Mouse (Mus musculus) heart, embryonic 16.5 days (tissue): ENCODE measurements at regions not wholly inside any gene's neighbourhood (a gene's known extent, or its start where the extent isn't known, plus 50 kb on each side); places are given as distances from the start of the nearest gene placed in this dataset.

ENCODE experiments used
- ATAC-seq: fragments of 200-750 bp; cut with Nextera tagmentation; replicated peaks from 2 replicates; pipeline ENCODE4 v1.8.0; 2017; ENCODE audit warnings: moderate number of reproducible peaks; ENCODE audit not compliant: insufficient read depth, low FRiP score; ENCODE audit errors: extremely low read depth
- H3K27ac ChIP-seq: fragments of 300-500 bp; sonication (generic); 2 replicates; pipeline ENCODE4 v1.5.1; 2014; ENCODE audit warnings: mild to moderate bottlenecking, low read length, control low read depth, moderate library complexity
- H3K27me3 ChIP-seq: fragments of 300-500 bp; sonication (generic); 2 replicates; pipeline ENCODE4 v1.6.1; 2014; ENCODE audit warnings: low read length, mixed read lengths; ENCODE audit not compliant: control insufficient read depth, insufficient read depth
- H3K36me3 ChIP-seq: fragments of 300-500 bp; sonication (generic); 2 replicates; pipeline ENCODE4 v1.6.1; 2014; ENCODE audit not compliant: control insufficient read depth, insufficient read depth
- H3K4me1 ChIP-seq: fragments of 300-500 bp; sonication (generic); 2 replicates; pipeline ENCODE4 v1.6.1; 2014; ENCODE audit warnings: low read length, mixed read lengths; ENCODE audit not compliant: control insufficient read depth, insufficient read depth
- H3K4me2 ChIP-seq: fragments of 300-500 bp; sonication (generic); 2 replicates; pipeline ENCODE4 v1.6.1; 2014; ENCODE audit warnings: low read depth, mild to moderate bottlenecking, control low read depth, low read length
- H3K4me3 ChIP-seq: fragments of 300-500 bp; sonication (generic); 2 replicates; pipeline ENCODE4 v1.5.1; 2014; ENCODE audit warnings: mild to moderate bottlenecking, control low read depth, low read length
- H3K9ac ChIP-seq: fragments of 300-500 bp; sonication (generic); 2 replicates; pipeline ENCODE4 v1.6.1; 2014; ENCODE audit warnings: low read length, control low read depth
- H3K9me3 ChIP-seq: fragments of 300-500 bp; sonication (generic); replicated peaks from 2 replicates; pipeline ENCODE4 v1.6.1; 2016; ENCODE audit warnings: low read length; ENCODE audit not compliant: control insufficient read depth
- WGBS: fragments of 180-500 bp; shearing (Covaris S2); extraction: QIAGEN DNeasy Blood & Tissue Kit; methylation state at CpG from one replicate; pipeline ENCODE4 v1.1.7; 2014; 5-methylcytosine and 5-hydroxymethylcytosine counted together

DNA sequence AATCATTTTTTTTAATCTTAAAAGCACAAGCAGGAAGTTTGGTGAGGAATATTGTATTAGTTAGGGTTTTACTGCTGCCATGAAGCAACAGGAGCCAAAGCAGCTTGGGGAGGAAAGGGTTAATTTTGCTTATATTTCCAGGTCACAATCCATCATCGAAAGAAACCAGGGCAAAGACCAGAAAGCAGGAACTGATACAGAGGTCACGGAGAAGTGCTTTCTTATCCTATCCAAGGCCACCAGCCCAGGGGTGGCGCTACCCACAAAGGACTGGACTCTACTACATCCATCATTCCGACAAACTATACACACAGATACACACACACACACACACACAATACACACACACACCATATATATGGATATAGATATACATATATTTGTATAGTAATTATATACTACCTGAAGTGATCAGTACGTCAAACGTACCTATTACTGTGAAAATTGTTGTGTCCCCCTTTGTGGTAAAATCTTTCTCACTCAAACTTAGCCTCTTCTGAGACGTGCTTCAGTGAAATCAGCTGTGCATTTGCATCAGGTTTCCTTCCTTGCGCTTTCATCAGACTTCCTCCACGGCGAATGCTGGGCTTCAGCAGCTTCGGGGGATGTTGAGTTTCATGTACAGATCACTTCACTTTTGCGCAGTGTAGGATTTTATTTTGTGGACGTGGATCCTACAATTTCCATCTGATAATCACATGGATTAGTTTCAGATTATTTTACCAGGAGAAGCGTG, 148.6 kb upstream of the 4930583I09Rik start:
- H3K9ac ChIP-seq, result no peak overlapping the region
- no peaks in the 10 kb centered on the region for H3K36me3 ChIP-seq
- 63% methylated on average over 14 of the region's 14 CpGs for WGBS
- no peak overlapping the region for H3K4me2 ChIP-seq
- no peak overlapping the region for H3K4me3 ChIP-seq
- no peaks in the 10 kb centered on the region for H3K9me3 ChIP-seq
- H3K27me3 ChIP-seq, result no peaks in the 10 kb centered on the region
- no peak overlapping the region for H3K27ac ChIP-seq
- no peak for ATAC-seq
- no peaks in the 10 kb centered on the region for H3K4me1 ChIP-seq

- Histone ChIP-seq H3K9me3 (no peaks in the 10 kb centered on the region), H3K4me1 (no peaks in the 10 kb centered on the region), H3K27me3 (no peaks in the 10 kb centered on the region), H3K4me2 (no peak overlapping the region), H3K27ac (no peak overlapping the region), H3K9ac (no peak overlapping the region), H3K4me3 (no peak overlapping the region), H3K36me3 (no peaks in the 10 kb centered on the region)
- ATAC-seq, result no peak
- 86% methylated on average over 2 of the region's 2 CpGs for WGBS
Measured at GRCm38 (mm10) chr17:64983480-64983879, 147.6 kb upstream of the 4930583I09Rik start.

DNA sequence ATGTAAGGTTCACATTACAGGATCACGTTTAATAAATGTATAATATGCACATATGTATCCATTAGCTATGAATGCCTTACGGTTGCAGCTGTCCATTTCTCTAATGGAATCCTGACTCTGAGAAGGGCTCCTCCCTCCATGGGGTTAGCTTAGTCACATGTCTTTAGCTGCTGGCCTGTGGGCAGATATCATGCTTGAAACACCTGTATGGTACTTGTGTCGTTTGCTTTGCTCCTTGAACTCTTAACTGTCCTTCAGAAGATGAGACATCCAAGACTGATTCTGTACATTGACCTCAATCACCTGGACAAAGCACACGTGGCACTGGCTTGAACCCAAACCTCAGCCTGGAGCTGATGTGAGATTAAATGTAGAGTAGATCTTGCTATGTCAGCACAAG, 128.3 kb upstream of the 4930583I09Rik start:
- 76% methylated on average over 4 of the region's 4 CpGs for WGBS

GRCm38 (mm10) chr17:64961887-64962286, 126.0 kb upstream of the 4930583I09Rik start:
- ATAC-seq, result no peak
- H3K9me3 ChIP-seq, result no peaks in the 10 kb centered on the region
- H3K9ac ChIP-seq, result no peak overlapping the region
- H3K4me1 ChIP-seq, result no peaks in the 10 kb centered on the region
- no peaks in the 10 kb centered on the region for H3K27me3 ChIP-seq
- H3K4me2 ChIP-seq, result no peak overlapping the region
- no peak overlapping the region for H3K4me3 ChIP-seq
- no peaks in the 10 kb centered on the region for H3K36me3 ChIP-seq
- no peak overlapping the region for H3K27ac ChIP-seq
- 30% methylated on average over 2 of the region's 2 CpGs for WGBS

More for the DNA sequence above, 128.3 kb upstream of the 4930583I09Rik start:
- Histone ChIP-seq H3K9me3 (no peaks in the 10 kb centered on the region; the same call in 1 of the 2 replicates), H3K9ac (no peak overlapping the region), H3K4me3 (no peak overlapping the region), H3K36me3 (no peaks in the 10 kb centered on the region), H3K4me1 (no peaks in the 10 kb centered on the region), H3K4me2 (no peak overlapping the region), H3K27me3 (no peaks in the 10 kb centered on the region), H3K27ac (no peak overlapping the region)
- no peak for ATAC-seq

DNA sequence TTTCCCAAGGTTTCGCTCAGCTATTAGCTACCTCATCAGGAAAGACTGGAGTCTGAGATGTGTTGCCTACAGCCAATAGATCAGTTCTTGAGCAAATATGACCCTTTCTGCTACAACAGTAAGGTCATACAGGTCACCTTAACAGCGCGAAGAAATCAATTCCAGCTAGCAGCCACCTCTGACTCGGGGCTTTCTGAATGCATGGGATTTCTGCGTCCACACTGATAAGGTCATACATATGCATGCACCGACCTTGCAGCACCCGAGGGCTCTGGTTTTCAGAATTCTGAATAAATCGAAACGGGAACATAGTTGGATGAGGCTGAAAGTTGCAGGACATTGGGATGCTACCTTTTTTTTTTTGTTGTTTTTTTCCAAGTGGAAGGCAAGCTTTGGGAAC, 121.6 kb upstream of the 4930583I09Rik start:
- Histone ChIP-seq H3K9me3 (no peaks in the 10 kb centered on the region), H3K36me3 (no peaks in the 10 kb centered on the region), H3K27ac (no peak overlapping the region), H3K4me3 (no peak overlapping the region), H3K4me1 (0 out of 2 replicates have a peak, but pooled peaks cover 5% of the 10 kb centered on the region), H3K27me3 (no peaks in the 10 kb centered on the region), H3K4me2 (no peak overlapping the region), H3K9ac (no peak overlapping the region)
- WGBS, result 71% methylated on average over 9 of the region's 9 CpGs
- no peak for ATAC-seq

GRCm38 (mm10) chr17:64956506-64956905, 120.6 kb upstream of the 4930583I09Rik start:
- no peaks in the 10 kb centered on the region for H3K36me3 ChIP-seq
- no peak for ATAC-seq
- WGBS, result 52% methylated on average over 7 of the region's 7 CpGs
- no peak overlapping the region for H3K4me3 ChIP-seq
- no peak overlapping the region for H3K27ac ChIP-seq
- H3K27me3 ChIP-seq, result no peaks in the 10 kb centered on the region
- H3K9ac ChIP-seq, result no peak overlapping the region
- 0 out of 2 replicates have a peak, but pooled peaks cover 5% of the 10 kb centered on the region for H3K4me1 ChIP-seq
- H3K9me3 ChIP-seq, result no peaks in the 10 kb centered on the region
- no peak overlapping the region for H3K4me2 ChIP-seq

- WGBS, result 90% methylated on average over 7 of the region's 7 CpGs
- H3K4me3 ChIP-seq, result no peak overlapping the region
- no peaks in the 10 kb centered on the region for H3K9me3 ChIP-seq
- no peaks in the 10 kb centered on the region for H3K27me3 ChIP-seq
- no peaks in the 10 kb centered on the region for H3K36me3 ChIP-seq
- H3K9ac ChIP-seq, result no peak overlapping the region
- H3K4me2 ChIP-seq, result no peak overlapping the region
- 0 out of 2 replicates have a peak, but pooled peaks cover 5% of the 10 kb centered on the region for H3K4me1 ChIP-seq
- no peak overlapping the region for H3K27ac ChIP-seq
- ATAC-seq, result no peak
Measured at GRCm38 (mm10) chr17:64953275-64953674, 117.4 kb upstream of the 4930583I09Rik start.

GRCm38 (mm10) chr17:64951625-64951940, 115.7 kb upstream of the 4930583I09Rik start:
- Histone ChIP-seq H3K9ac (no peak overlapping the region), H3K27ac (no peak overlapping the region), H3K27me3 (no peaks in the 10 kb centered on the region), H3K4me1 (0 out of 2 replicates have a peak, but pooled peaks cover 5% of the 10 kb centered on the region), H3K36me3 (no peaks in the 10 kb centered on the region), H3K4me2 (no peak overlapping the region), H3K4me3 (no peak overlapping the region), H3K9me3 (no peaks in the 10 kb centered on the region)
- WGBS, result 64% methylated on average over 1 of the region's 1 CpGs
- ATAC-seq, result no peak

DNA sequence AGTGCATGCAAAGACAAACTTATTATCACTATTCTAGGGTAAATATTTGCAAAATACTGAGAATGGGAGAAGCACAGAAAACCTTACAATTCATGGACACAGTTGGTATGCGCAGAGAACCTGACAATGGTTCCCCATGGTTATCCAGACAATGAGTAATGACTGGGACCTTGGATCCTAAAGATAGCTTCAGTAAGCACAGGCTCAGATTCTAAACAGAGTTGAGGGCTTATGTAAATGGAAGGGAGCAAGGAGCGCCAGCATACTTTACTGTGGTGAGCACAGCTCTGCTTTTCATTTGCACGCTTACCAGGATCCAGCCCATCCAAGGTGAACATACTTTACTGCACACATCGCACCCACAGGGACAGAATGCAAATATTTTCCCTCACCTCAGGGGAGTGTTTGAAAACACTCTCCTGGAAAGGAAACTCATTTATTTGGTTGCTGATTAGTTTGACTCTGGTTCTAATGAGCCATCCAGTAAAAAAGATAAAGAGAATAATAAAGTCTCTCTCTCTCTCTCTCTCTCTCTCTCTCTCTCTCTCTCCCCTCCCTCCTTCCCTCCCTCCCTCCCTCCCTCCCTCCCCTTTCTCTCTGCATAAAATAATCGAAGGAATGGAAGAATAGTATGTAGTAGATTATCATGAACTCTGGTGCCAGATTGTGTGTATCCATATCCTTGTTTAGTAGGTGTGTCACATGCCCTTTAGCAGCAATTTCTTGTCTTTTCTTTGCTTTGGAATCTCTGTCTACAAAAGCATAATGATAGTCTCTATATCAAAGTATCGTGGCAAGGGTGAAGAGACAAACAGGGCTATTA, 115.1 kb upstream of the 4930583I09Rik start:
- Histone ChIP-seq H3K4me1 (no peaks in the 10 kb centered on the region), H3K9me3 (no peaks in the 10 kb centered on the region), H3K36me3 (no peaks in the 10 kb centered on the region), H3K4me3 (no peak overlapping the region), H3K27ac (no peak overlapping the region), H3K27me3 (no peaks in the 10 kb centered on the region), H3K9ac (no peak overlapping the region), H3K4me2 (no peak overlapping the region)
- no peak for ATAC-seq
- WGBS, result 78% methylated on average over 6 of the region's 6 CpGs
